Mouse (Mus musculus): ENCODE measurements around the gene Cnfn.

DNA sequence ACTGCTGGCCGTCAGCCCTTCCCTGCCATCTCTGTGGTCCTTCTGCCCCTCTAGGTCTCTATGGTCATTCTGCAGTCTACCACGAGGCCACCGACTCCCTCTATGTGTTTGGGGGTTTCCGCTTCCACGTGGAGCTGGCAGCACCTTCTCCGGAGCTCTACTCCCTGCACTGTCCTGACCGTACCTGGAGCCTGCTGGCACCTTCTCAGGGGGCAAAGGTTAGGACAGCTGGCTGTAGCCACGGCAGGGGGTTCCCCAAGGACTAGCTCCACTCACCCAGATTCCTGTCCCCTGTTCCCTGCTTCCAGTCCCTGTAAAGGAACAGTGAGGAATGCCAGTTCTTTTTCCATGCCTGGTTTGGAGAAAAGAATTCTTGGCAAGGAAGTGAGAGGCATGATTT, 20.7 kb downstream of the Cnfn start:
- no peak for TF ChIP-seq CTCF (IDR thresholded peaks at IDR 0.05; ENCODE audit: extremely low read depth, insufficient read depth, insufficient read length, insufficient replicate concordance)
- no peak for TF ChIP-seq POLR2A (IDR thresholded peaks at IDR 0.05; ENCODE audit: low read depth, low read length)
